Mouse (Mus musculus) intestine, postnatal 0 days (tissue): ENCODE data around the gene Wbp1. TPM values are rescaled to one million over a fixed set of nuclear protein-coding genes. Genes with fewer than 3 reads are reported as not detected.

Experiments
- ATAC-seq: fragments of 200-750 bp; cut with Nextera tagmentation; 2 replicates; pipeline ENCODE4 v1.8.0; 2017; ENCODE audit warnings: mild to moderate bottlenecking, moderate TSS enrichment, moderate library complexity
- H3K27ac ChIP-seq: fragments of 300-500 bp; sonication (generic); 2 replicates; pipeline ENCODE4 v1.5.1; 2014; ENCODE audit warnings: mild to moderate bottlenecking, low read depth, low read length, moderate library complexity
- H3K27me3 ChIP-seq: fragments of 300-500 bp; sonication (generic); replicated peaks from 2 replicates; pipeline ENCODE4 v1.6.1; 2014; ENCODE audit warnings: low read length, mixed read lengths; ENCODE audit not compliant: control insufficient read depth, insufficient read depth
- H3K36me3 ChIP-seq: fragments of 300-500 bp; sonication (generic); 2 replicates; pipeline ENCODE4 v1.6.1; 2014; ENCODE audit warnings: mild to moderate bottlenecking, moderate library complexity; ENCODE audit not compliant: control insufficient read depth, insufficient read depth
- H3K4me1 ChIP-seq: fragments of 300-500 bp; sonication (generic); replicated peaks from 2 replicates; pipeline ENCODE4 v1.6.1; 2014; ENCODE audit warnings: antibody characterized with exemption, low read length, mixed read lengths; ENCODE audit not compliant: control insufficient read depth, insufficient read depth
- H3K4me2 ChIP-seq: fragments of 300-500 bp; sonication (generic); replicated peaks from 2 replicates; pipeline ENCODE4 v1.6.1; 2014; ENCODE audit warnings: low read depth, mild to moderate bottlenecking, moderate library complexity
- H3K4me3 ChIP-seq: fragments of 300-500 bp; sonication (generic); 2 replicates; pipeline ENCODE4 v1.5.1; 2014; ENCODE audit warnings: low read depth, low read length
- H3K9ac ChIP-seq: fragments of 300-500 bp; sonication (generic); 2 replicates; pipeline ENCODE4 v1.6.1; 2014; ENCODE audit warnings: mild to moderate bottlenecking, low read depth, low read length
- H3K9me3 ChIP-seq: fragments of 300-500 bp; sonication (generic); 2 replicates; pipeline ENCODE4 v1.6.1; 2016; ENCODE audit warnings: mixed run types; ENCODE audit not compliant: control insufficient read depth
- CTCF ChIP-seq: sonication (generic); IDR thresholded peaks from 2 replicates; pipeline ENCODE4 v1.5.1; 2016; ENCODE audit warnings: low read depth, mild to moderate bottlenecking, control low read depth, antibody characterized with exemption, moderate library complexity
- WGBS: fragments of 180-500 bp; shearing (Covaris S2); extraction: QIAGEN DNeasy Blood & Tissue Kit; methylation state at CpG from one replicate; pipeline ENCODE4 v1.1.7; 2014; 5-methylcytosine and 5-hydroxymethylcytosine counted together
- polyA plus RNA-seq: library from polyadenylated mRNA; unstranded; fragments of >200 nt; fragmentation: Nextera tagmentation; extraction: Ambion mirVana; gene quantifications from 2 replicates; pipeline ENCODE4 v1.2.1, GENCODE M21; 2015

Gene Wbp1
- polyA plus RNA-seq, 1 experiment from 2014 or later: 72.7 TPM

- no peaks in the 10 kb centered on the region for H3K36me3 ChIP-seq
- H3K4me3 ChIP-seq: peak overlapping the region; percentile 59
- peak overlapping the region; percentile 87 for H3K4me2 ChIP-seq
- no peaks in the 10 kb centered on the region for H3K9me3 ChIP-seq
- ATAC-seq: peak; percentile 51
- WGBS: 0% methylated on average over 12 of the region's 12 CpGs
- H3K27ac ChIP-seq: peak overlapping the region; percentile 95
- no peaks in the 10 kb centered on the region for H3K27me3 ChIP-seq
- H3K9ac ChIP-seq: peak overlapping the region; percentile 79
- H3K4me1 ChIP-seq: peaks cover 14% of the 10 kb centered on the region
- TF ChIP-seq CTCF: peak; percentile 15; the same call in 1 of the 2 replicates
These were observed 16.2 kb upstream of the Wbp1 start for GRCm38 (mm10) chr6:83137576-83137950.

- 2% methylated on average over 26 of the region's 26 CpGs for WGBS
- no peaks in the 10 kb centered on the region for H3K9me3 ChIP-seq
- H3K4me3 ChIP-seq: peak overlapping the region; percentile 59
- no peaks in the 10 kb centered on the region for H3K36me3 ChIP-seq
- no peak for TF ChIP-seq CTCF
- H3K9ac ChIP-seq: peak overlapping the region; percentile 79
- peak; percentile 58 for ATAC-seq
- H3K27me3 ChIP-seq: no peaks in the 10 kb centered on the region
- peak overlapping the region; percentile 87 for H3K4me2 ChIP-seq
- H3K4me1 ChIP-seq: peaks cover 10% of the 10 kb centered on the region
- peak overlapping the region; percentile 95 for H3K27ac ChIP-seq
These were observed 15.7 kb upstream of the Wbp1 start for GRCm38 (mm10) chr6:83136881-83137575.

- TF ChIP-seq CTCF: no peak
- Histone ChIP-seq H3K27me3 (no peaks in the 10 kb centered on the region), H3K36me3 (no peaks in the 10 kb centered on the region), H3K4me3 (peak overlapping the region; percentile 59), H3K27ac (peak overlapping the region; percentile 95), H3K9me3 (no peaks in the 10 kb centered on the region), H3K4me2 (peak overlapping the region; percentile 87), H3K9ac (peak overlapping the region; percentile 79), H3K4me1 (peaks cover 11% of the 10 kb centered on the region)
- WGBS: 25% methylated on average over 5 of the region's 5 CpGs
- ATAC-seq: no peak
These were observed 15.0 kb upstream of the Wbp1 start for GRCm38 (mm10) chr6:83136291-83136880.

- H3K36me3 ChIP-seq: no peaks in the 10 kb centered on the region
- peak overlapping the region; percentile 87 for H3K4me2 ChIP-seq
- ATAC-seq: no peak
- H3K27ac ChIP-seq: peak overlapping the region; percentile 95
- no peak for TF ChIP-seq CTCF
- H3K27me3 ChIP-seq: no peaks in the 10 kb centered on the region
- peak overlapping the region; percentile 59 for H3K4me3 ChIP-seq
- H3K9me3 ChIP-seq: no peaks in the 10 kb centered on the region
- peaks cover 15% of the 10 kb centered on the region for H3K4me1 ChIP-seq
- 5% methylated on average over 36 of the region's 37 CpGs for WGBS
- peak overlapping the region; percentile 79 for H3K9ac ChIP-seq
These were observed 14.3 kb upstream of the Wbp1 start for GRCm38 (mm10) chr6:83135571-83136161.

- peak; percentile 46 for ATAC-seq
- no peaks in the 10 kb centered on the region for H3K36me3 ChIP-seq
- H3K9ac ChIP-seq: peak within 1 kb of the TSS; percentile 79
- H3K4me3 ChIP-seq: peak within 1 kb of the TSS; percentile 59
- no peaks in the 10 kb centered on the region for H3K9me3 ChIP-seq
- H3K27ac ChIP-seq: peak within 1 kb of the TSS; percentile 95
- peaks cover 15% of the 10 kb centered on the region for H3K4me1 ChIP-seq
- no peak for TF ChIP-seq CTCF
- WGBS: 43% methylated on average over 7 of the region's 7 CpGs
- H3K4me2 ChIP-seq: peak within 1 kb of the TSS; percentile 87
- H3K27me3 ChIP-seq: no peaks in the 10 kb centered on the region
These were observed 13.7 kb upstream of the Wbp1 start, which contains the start of gene Rtkn for GRCm38 (mm10) chr6:83134951-83135513. Gene Rtkn (plus strand): TSS chr6:83135463.

GRCm38 (mm10) chr6:83134226-83134625 is 12.9 kb upstream of the Wbp1 start:
- Histone ChIP-seq H3K27ac (no peak overlapping the region; the same call in 1 of the 2 replicates), H3K4me1 (peaks cover 15% of the 10 kb centered on the region), H3K27me3 (no peaks in the 10 kb centered on the region), H3K9ac (no peak overlapping the region), H3K36me3 (no peaks in the 10 kb centered on the region), H3K4me3 (no peak overlapping the region), H3K4me2 (no peak overlapping the region), H3K9me3 (no peaks in the 10 kb centered on the region)
- ATAC-seq: no peak
- WGBS: 47% methylated on average over 3 of the region's 3 CpGs
- TF ChIP-seq CTCF: no peak
